Mouse (Mus musculus): ENCODE results near the gene Baz2a. TPM values are rescaled to one million over a fixed set of nuclear protein-coding genes. Genes with fewer than 3 reads are reported as not detected.

Gene Baz2a
- polyA plus RNA-seq (2012; rRNA removed; ENCODE audit: low replicate concordance) = 38.7 and 43.5 TPM in 2 replicates

DNA sequence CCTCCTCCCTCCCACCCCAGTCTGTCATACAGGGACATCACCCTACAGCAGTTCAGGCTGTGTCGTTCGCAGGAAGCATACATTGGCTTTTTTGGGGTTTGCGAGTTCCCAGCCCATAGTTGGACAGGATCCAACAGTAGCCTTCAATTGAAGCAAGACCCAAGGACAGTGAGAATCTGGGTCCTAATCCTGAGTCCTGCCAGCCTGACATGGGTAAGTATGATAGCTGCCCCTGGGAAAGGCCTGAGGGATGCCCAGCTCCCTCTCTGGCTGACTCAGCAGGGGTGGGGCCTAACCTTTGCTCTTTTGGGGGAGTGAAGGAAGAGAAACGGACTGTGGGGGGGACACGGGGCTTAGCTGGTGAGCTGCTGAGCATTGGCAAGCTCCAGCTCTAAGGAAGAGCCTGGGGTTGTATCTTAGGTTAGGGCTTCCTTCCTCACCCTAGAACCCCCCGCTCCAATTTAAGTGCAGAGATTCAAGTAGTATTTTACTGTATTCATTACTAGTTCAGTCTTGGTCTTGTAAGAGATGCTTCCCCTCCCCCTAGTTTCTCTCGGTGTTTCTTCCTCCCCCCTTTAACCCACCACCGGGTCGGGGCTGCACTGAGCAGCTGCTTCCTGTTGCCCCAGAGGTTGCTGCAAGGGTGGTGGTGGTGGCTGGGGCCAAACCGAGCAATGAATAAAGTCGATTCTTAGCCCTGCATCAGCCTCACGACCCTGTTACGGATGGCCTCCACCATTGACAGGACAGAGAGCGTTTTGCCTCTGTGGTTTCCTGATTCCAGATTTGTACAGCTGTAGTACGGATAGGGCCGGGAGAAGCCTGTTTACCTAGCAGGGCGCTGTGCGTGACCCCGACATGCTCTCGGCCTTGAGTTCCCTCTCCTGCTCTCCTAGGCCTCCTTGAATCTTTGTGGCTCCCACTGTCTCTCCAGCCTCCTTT is at the start of gene Baz2a:
Gene Baz2a, plus strand, starts transcription at position 14 of the 942 bp plus-strand sequence.

DNA sequence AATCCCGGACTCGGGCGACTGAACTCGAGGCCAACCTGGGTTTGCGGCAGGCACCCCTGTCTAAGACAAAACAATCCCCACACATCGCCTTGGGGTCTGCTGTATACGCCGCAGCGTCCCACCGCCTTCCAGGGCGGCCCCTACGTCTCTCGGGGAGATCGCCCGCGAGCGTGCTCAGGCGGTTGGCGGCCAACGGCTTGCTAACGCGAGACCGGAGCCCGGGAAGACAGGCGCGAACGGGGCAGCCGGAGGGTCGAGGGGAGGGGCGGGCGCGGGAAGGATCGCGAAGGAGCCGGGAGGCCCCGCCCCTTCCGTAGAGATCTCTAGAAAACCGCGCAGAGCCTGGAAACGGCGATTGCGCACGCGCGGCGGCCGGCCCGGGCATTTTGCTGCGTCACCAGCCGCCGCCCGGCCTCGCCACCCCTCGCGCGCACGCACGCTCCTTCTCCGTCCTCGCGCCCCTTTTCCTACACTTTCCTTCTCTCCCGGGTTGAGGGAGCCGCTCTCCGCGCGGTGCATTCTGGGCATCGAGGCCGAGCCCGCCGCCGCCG is 32.7 kb upstream of the Baz2a start, which contains the start of gene Ptges3:
Gene Ptges3, plus strand, starts transcription at position 354 of the 551 bp plus-strand sequence.

DNA sequence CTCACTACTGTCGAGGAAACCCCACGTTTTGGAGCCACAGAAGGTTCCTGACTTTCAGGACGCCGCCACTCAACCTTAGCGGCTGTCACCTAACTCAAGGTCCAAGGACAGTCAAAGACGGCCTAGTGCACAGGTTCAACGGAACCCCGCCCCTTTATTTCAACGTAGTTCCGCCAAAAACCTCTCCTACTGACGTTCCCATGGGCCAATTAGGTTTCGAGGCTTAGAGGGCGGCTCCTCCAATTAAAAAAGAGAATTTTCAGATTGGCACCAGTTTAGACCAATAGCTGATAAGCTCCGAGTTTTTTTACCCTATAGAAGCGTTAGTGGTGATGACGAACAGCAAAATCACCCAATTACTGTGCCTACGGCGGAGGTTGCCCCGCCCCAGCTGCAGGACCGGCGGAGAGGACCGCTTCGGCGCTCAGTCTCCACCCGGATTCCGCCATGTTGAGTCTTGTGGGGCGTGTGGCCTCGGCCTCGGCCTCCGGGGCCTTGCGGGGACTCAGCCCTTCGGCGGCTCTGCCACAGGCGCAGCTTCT is 8.4 kb upstream of the Baz2a start, which contains the start of gene Atp5b:
Gene Atp5b, plus strand, starts transcription at position 394 of the 542 bp plus-strand sequence.

Other genes with a start within 250 kb of the Baz2a start
- not detected in 2 replicates for gene Rdh19, start 241.6 kb upstream of the Baz2a start, polyA plus RNA-seq (2012; rRNA removed; ENCODE audit: low replicate concordance)
- gene Rdh16f2, start 225.1 kb upstream of the Baz2a start, polyA plus RNA-seq (2012; rRNA removed; ENCODE audit: low replicate concordance) = 0.10 TPM in 1 of 2 replicates, not detected in the other
- gene Rdh7, start 202.8 kb upstream of the Baz2a start, polyA plus RNA-seq (2012; rRNA removed; ENCODE audit: low replicate concordance) = 1.9 TPM in 1 of 2 replicates, not detected in the other
- gene Sdr9c7, start 193.1 kb upstream of the Baz2a start, polyA plus RNA-seq (2012; rRNA removed; ENCODE audit: low replicate concordance) = 0.07 and 0.30 TPM in 2 replicates
- 0.48 TPM in 1 of 2 replicates, not detected in the other for gene Hsd17b6, start 84.0 kb upstream of the Baz2a start, polyA plus RNA-seq (2012; rRNA removed; ENCODE audit: low replicate concordance)
- gene Prim1, start 76.4 kb upstream of the Baz2a start, polyA plus RNA-seq (2012; rRNA removed; ENCODE audit: low replicate concordance) = 1.6 and 3.1 TPM in 2 replicates
- 125 and 131 TPM in 2 replicates for gene Naca, start 56.0 kb upstream of the Baz2a start, polyA plus RNA-seq (2012; rRNA removed; ENCODE audit: low replicate concordance)
- gene Ptges3, start 32.6 kb upstream of the Baz2a start, polyA plus RNA-seq (2012; rRNA removed; ENCODE audit: low replicate concordance) = 17.6 and 101 TPM in 2 replicates
- 5,679 and 6,335 TPM in 2 replicates for gene Atp5b, start 8.3 kb upstream of the Baz2a start, polyA plus RNA-seq (2012; rRNA removed; ENCODE audit: low replicate concordance)
- 141 and 190 TPM in 2 replicates for gene Rbms2, start 88.7 kb downstream of the Baz2a start, polyA plus RNA-seq (2012; rRNA removed; ENCODE audit: low replicate concordance)
- 1.6 and 19.0 TPM in 2 replicates for gene Gls2, start 102.9 kb downstream of the Baz2a start, polyA plus RNA-seq (2012; rRNA removed; ENCODE audit: low replicate concordance)
- 7.7 and 23.0 TPM in 2 replicates for gene Spryd4, start 120.2 kb downstream of the Baz2a start, polyA plus RNA-seq (2012; rRNA removed; ENCODE audit: low replicate concordance)
- gene Mip, start 134.3 kb downstream of the Baz2a start, polyA plus RNA-seq (2012; rRNA removed; ENCODE audit: low replicate concordance) = not detected in 2 replicates
- gene Timeless, start 140.5 kb downstream of the Baz2a start, polyA plus RNA-seq (2012; rRNA removed; ENCODE audit: low replicate concordance) = 3.5 and 4.7 TPM in 2 replicates
- 0.09 and 1.4 TPM in 2 replicates for gene Apon, start 162.5 kb downstream of the Baz2a start, polyA plus RNA-seq (2012; rRNA removed; ENCODE audit: low replicate concordance)
- 1.9 and 6.8 TPM in 2 replicates for gene Apof, start 177.1 kb downstream of the Baz2a start, polyA plus RNA-seq (2012; rRNA removed; ENCODE audit: low replicate concordance)
- gene Stat2, start 179.0 kb downstream of the Baz2a start, polyA plus RNA-seq (2012; rRNA removed; ENCODE audit: low replicate concordance) = 39.6 and 43.4 TPM in 2 replicates
- 0.07 and 0.09 TPM in 2 replicates for gene Il23a, start 207.2 kb downstream of the Baz2a start, polyA plus RNA-seq (2012; rRNA removed; ENCODE audit: low replicate concordance)
- 23.6 and 33.0 TPM in 2 replicates for gene Pan2, start 211.8 kb downstream of the Baz2a start, polyA plus RNA-seq (2012; rRNA removed; ENCODE audit: low replicate concordance)
- gene Cnpy2, start 230.9 kb downstream of the Baz2a start, polyA plus RNA-seq (2012; rRNA removed; ENCODE audit: low replicate concordance) = 32.3 and 61.4 TPM in 2 replicates
- gene Cs, start 246.2 kb downstream of the Baz2a start, polyA plus RNA-seq (2012; rRNA removed; ENCODE audit: low replicate concordance) = 312 and 728 TPM in 2 replicates

Measured in mammary gland, adult 2 months (tissue).